Comparison of ENCODE assay signal across 13 mouse cellular contexts in genomic region chr10:79732500-79732899, GRCm38 (mm10). TPM values are rescaled to one million over a fixed set of nuclear protein-coding genes. Genes with fewer than 3 reads are reported as not detected.
A peak's percentile ranks its signal among the peaks of the same experiment; 100 is the strongest.
DNase-seq lines count a peak whose midpoint lies in the region; ATAC-seq and TF ChIP-seq lines count a peak whose summit lies in the region.
"Had no signal": no experiment of that assay in that cellular context is flagged by ENCODE, and none has a peak within 500 bp of the region (broad histone marks: within the 10 kb centered on the region; RNA-seq: fewer than 3 reads in every experiment).

No protein-coding gene starts in this region.

- no peak overlapping the region for H3K9ac ChIP-seq in kidney, postnatal 0 days (ENCODE audit: low read depth, low read length)
- H3K9ac ChIP-seq in kidney, embryonic 16.5 days (replicated peaks; ENCODE audit: low read length), result no peak overlapping the region
- H3K9ac ChIP-seq: intestine, embryonic 15.5 days; liver, embryonic 15.5 days; neural tube, embryonic 13.5 days had no signal

- 90% methylated on average over 1 of the region's 1 CpGs for WGBS in kidney, postnatal 0 days
- WGBS in kidney, embryonic 16.5 days, result 95% methylated on average over 1 of the region's 1 CpGs

- H3K27me3 ChIP-seq in kidney, postnatal 0 days (ENCODE audit: insufficient read depth, low read length), result no peaks in the 10 kb centered on the region
- H3K27me3 ChIP-seq in kidney, embryonic 16.5 days (ENCODE audit: insufficient read depth, low read length), result no peaks in the 10 kb centered on the region; the same call in 1 of the 2 replicates
- H3K27me3 ChIP-seq: intestine, embryonic 15.5 days had no signal

- no peak overlapping the region for H3K4me2 ChIP-seq in kidney, postnatal 0 days (ENCODE audit: low read length)
- H3K4me2 ChIP-seq in kidney, embryonic 16.5 days (replicated peaks; ENCODE audit: low read depth, low read length), result no peak overlapping the region
- H3K4me2 ChIP-seq: intestine, embryonic 15.5 days; liver, embryonic 15.5 days; neural tube, embryonic 13.5 days had no signal

- no peaks in the 10 kb centered on the region for H3K4me1 ChIP-seq in kidney, postnatal 0 days (replicated peaks; ENCODE audit: insufficient read depth, low read length)
- 0 out of 2 replicates have a peak, but pooled peaks cover 7% of the 10 kb centered on the region for H3K4me1 ChIP-seq in kidney, embryonic 16.5 days (ENCODE audit: insufficient read depth, low read length)
- H3K4me1 ChIP-seq: intestine, embryonic 15.5 days; neural tube, embryonic 13.5 days had no signal

- H3K4me3 ChIP-seq in kidney, postnatal 0 days (replicated peaks; ENCODE audit: low read depth, low read length), result no peak overlapping the region
- H3K4me3 ChIP-seq in kidney, embryonic 16.5 days (ENCODE audit: low read length), result no peak overlapping the region
- H3K4me3 ChIP-seq: intestine, embryonic 15.5 days; liver, embryonic 15.5 days; neural tube, embryonic 13.5 days had no signal

- peak; percentile 45 for DNase-seq in adrenal gland, postnatal 25 days
- DNase-seq in adrenal gland, adult 8-10 months, result no peak
- no peak for DNase-seq in kidney, postnatal 0 days (ENCODE audit: low spot score)
- peak; percentile 41 for DNase-seq in A20 (ENCODE audit: low read depth, low spot score)
- DNase-seq in urinary bladder, adult 18-20 months (ENCODE audit: low spot score in 2 of 2), result no peak
- no peak for DNase-seq in layer of hippocampus, adult 9-11 months
- DNase-seq: gastrocnemius, postnatal 10 days had no signal

- no peak overlapping the region for H3K27ac ChIP-seq in kidney, postnatal 0 days
- no peak overlapping the region for H3K27ac ChIP-seq in kidney, embryonic 16.5 days (ENCODE audit: low read length)
- H3K27ac ChIP-seq: intestine, embryonic 15.5 days; liver, embryonic 15.5 days; neural tube, embryonic 13.5 days had no signal

- ATAC-seq in kidney, postnatal 0 days (replicated peaks; ENCODE audit: low FRiP score, low read depth), result no peak
- no peak for ATAC-seq in kidney, embryonic 16.5 days (ENCODE audit: low FRiP score, low TSS enrichment)
- 0 out of 2 replicates have a peak, but pooled peaks have one; percentile 45 for ATAC-seq in erythroblast, adult 5-6 weeks (replicated peaks; ENCODE audit: low FRiP score, poor library complexity, severe bottlenecking)
- ATAC-seq: intestine, embryonic 15.5 days had no signal

- H3K36me3 ChIP-seq in kidney, postnatal 0 days (ENCODE audit: insufficient read depth, low read length), result peaks cover 24% of the 10 kb centered on the region
- H3K36me3 ChIP-seq in kidney, embryonic 16.5 days (ENCODE audit: insufficient read depth, low read length), result peaks cover 48% of the 10 kb centered on the region

- H3K9me3 ChIP-seq in kidney, postnatal 0 days (replicated peaks; ENCODE audit: low read length), result no peaks in the 10 kb centered on the region
- H3K9me3 ChIP-seq in kidney, embryonic 16.5 days (ENCODE audit: low read length), result peaks cover 29% of the 10 kb centered on the region
- H3K9me3 ChIP-seq: intestine, embryonic 15.5 days; liver, embryonic 15.5 days had no signal

- peak; percentile 58 for TF ChIP-seq CTCF in kidney, postnatal 0 days (IDR thresholded peaks at IDR 0.05; ENCODE audit: low read depth)

RNA-seq across cellular contexts. Expression of gene Polrmt, which starts 13.9 kb away (rescaled TPM):
- 70.4 and 74.1 TPM in 2 replicates for total RNA-seq in adrenal gland, postnatal 25 days (2021)
- total RNA-seq in adrenal gland, adult 8-10 months (2022), result 10 to 100 TPM; 58.5 to 79.0 (median 70.8) TPM
- 37.9 and 38.5 TPM in 2 replicates for polyA plus RNA-seq in kidney, postnatal 0 days (2015; fragmentation: Nextera tagmentation; extraction: Ambion mirVana)
- polyA plus RNA-seq in kidney, embryonic 16.5 days (2015; fragmentation: Nextera tagmentation; extraction: Ambion mirVana), result 60.9 and 63.8 TPM in 2 replicates
- total RNA-seq in erythroblast, adult 5-6 weeks (2015; ENCODE audit: low replicate concordance), result 3.6 and 4.8 TPM in 2 replicates
- total RNA-seq in erythroblast, adult 5-6 weeks (2017; ENCODE audit: low replicate concordance), result 1.1 and 5.0 TPM in 2 replicates

RNA-seq across cellular contexts. Expression of gene Hcn2, which starts 16.1 kb away (rescaled TPM):
- 5.4 and 7.7 TPM in 2 replicates for total RNA-seq in adrenal gland, postnatal 25 days (2021)
- total RNA-seq in adrenal gland, adult 8-10 months (2022), result 10 to 100 TPM in 2 of 4 experiments, 1 to 10 TPM in 2; 8.1 to 10.9 (median 10.3) TPM
- 0.17 and 0.28 TPM in 2 replicates for polyA plus RNA-seq in kidney, postnatal 0 days (2015; fragmentation: Nextera tagmentation; extraction: Ambion mirVana)
- 0.05 and 0.12 TPM in 2 replicates for polyA plus RNA-seq in kidney, embryonic 16.5 days (2015; fragmentation: Nextera tagmentation; extraction: Ambion mirVana)
- total RNA-seq in erythroblast, adult 5-6 weeks (2015; ENCODE audit: low replicate concordance), result not detected in 2 replicates
- not detected in 2 replicates for total RNA-seq in erythroblast, adult 5-6 weeks (2017; ENCODE audit: low replicate concordance)
- total RNA-seq: common myeloid progenitor, adult 5-6 weeks had no signal

RNA-seq across cellular contexts. Expression of gene Fgf22, which starts 22.4 kb away (rescaled TPM):
- total RNA-seq in adrenal gland, postnatal 25 days (2021), result not detected in 2 replicates
- total RNA-seq in adrenal gland, adult 8-10 months (2022), result 1 to 10 TPM in 2 of 4 experiments, under 1 TPM in 1, not detected in 1; 0.38 to 1.2 (median 1.1) TPM
- 0.11 and 0.36 TPM in 2 replicates for polyA plus RNA-seq in kidney, postnatal 0 days (2015; fragmentation: Nextera tagmentation; extraction: Ambion mirVana)
- polyA plus RNA-seq in kidney, embryonic 16.5 days (2015; fragmentation: Nextera tagmentation; extraction: Ambion mirVana), result 0.14 and 0.39 TPM in 2 replicates
- total RNA-seq in erythroblast, adult 5-6 weeks (2015; ENCODE audit: low replicate concordance), result not detected in 2 replicates
- 0.26 TPM in 1 of 2 replicates, not detected in the other for total RNA-seq in erythroblast, adult 5-6 weeks (2017; ENCODE audit: low replicate concordance)
- total RNA-seq: common myeloid progenitor, adult 5-6 weeks; gastrocnemius, postnatal 10 days had no signal
- polyA plus RNA-seq: liver, embryonic 15.5 days had no signal

RNA-seq across cellular contexts. Expression of gene Bsg, which starts 28.2 kb away (rescaled TPM):
- total RNA-seq in adrenal gland, postnatal 25 days (2021), result 522 and 531 TPM in 2 replicates
- 100 to 1,000 TPM; 578 to 598 (median 581) TPM for total RNA-seq in adrenal gland, adult 8-10 months (2022)
- polyA plus RNA-seq in kidney, postnatal 0 days (2015; fragmentation: Nextera tagmentation; extraction: Ambion mirVana), result 1,067 and 1,079 TPM in 2 replicates
- 954 and 1,048 TPM in 2 replicates for polyA plus RNA-seq in kidney, embryonic 16.5 days (2015; fragmentation: Nextera tagmentation; extraction: Ambion mirVana)
- 913 and 945 TPM in 2 replicates for total RNA-seq in erythroblast, adult 5-6 weeks (2015; ENCODE audit: low replicate concordance)
- 805 and 888 TPM in 2 replicates for total RNA-seq in erythroblast, adult 5-6 weeks (2017; ENCODE audit: low replicate concordance)

RNA-seq across cellular contexts. Expression of gene Rnf126, which starts 34.3 kb away (rescaled TPM):
- total RNA-seq in adrenal gland, postnatal 25 days (2021), result 59.5 and 63.8 TPM in 2 replicates
- 10 to 100 TPM; 45.2 to 61.9 (median 50.8) TPM for total RNA-seq in adrenal gland, adult 8-10 months (2022)
- 74.5 and 82.4 TPM in 2 replicates for polyA plus RNA-seq in kidney, postnatal 0 days (2015; fragmentation: Nextera tagmentation; extraction: Ambion mirVana)
- polyA plus RNA-seq in kidney, embryonic 16.5 days (2015; fragmentation: Nextera tagmentation; extraction: Ambion mirVana), result 66.4 and 77.0 TPM in 2 replicates
- total RNA-seq in erythroblast, adult 5-6 weeks (2015; ENCODE audit: low replicate concordance), result 11.3 and 12.1 TPM in 2 replicates
- 2.6 and 10.7 TPM in 2 replicates for total RNA-seq in erythroblast, adult 5-6 weeks (2017; ENCODE audit: low replicate concordance)

Comparison
In these comparisons a context has a peak if more than half of its experiments do, and no peak if none do; other contexts are left out.
1. DNase-seq: peak in adrenal gland, postnatal 25 days (single experiment) and A20 (single experiment); none in adrenal gland, adult 8-10 months (single experiment), kidney, postnatal 0 days (single experiment), urinary bladder, adult 18-20 months (0 of 2) and layer of hippocampus, adult 9-11 months (single experiment).
2. RNA of gene Polrmt, which starts 13.9 kb away (total RNA-seq): 58.5 to 79.0 TPM in adrenal gland, adult 8-10 months and 70.4 to 74.1 TPM in adrenal gland, postnatal 25 days; 1.1 to 5.0 TPM in erythroblast, adult 5-6 weeks; every median in the first group is over 4 times any median in the second.